Mouse (Mus musculus): ENCODE data around the gene Emp2. TPM values are rescaled to one million over a fixed set of nuclear protein-coding genes. Genes with fewer than 3 reads are reported as not detected.

The Emp2 gene
- 10 to 100 TPM in 1 of 2 experiments, 1 to 10 TPM in 1; 9.7 to 12.5 TPM for total RNA-seq (2021)
- long read RNA-seq, experiment 1, partial matches to known transcripts = 0 of 5 reads
- long read RNA-seq, experiment 1, other reads (novel, unspliced or antisense) = 1 of 5 reads
- long read RNA-seq, experiment 2, full-length matches to known transcripts = 15 of 21 reads
- long read RNA-seq, experiment 2, partial matches to known transcripts = 0 of 21 reads
- long read RNA-seq, experiment 2, other reads (novel, unspliced or antisense) = 6 of 21 reads

GRCm38 (mm10) chr16:10313646-10314088 lies at the start of gene Emp2:
Emp2 (minus strand) TSS chr16:10313968.
- peak in 1 of 2 experiments; percentile 13 for DNase-seq (ENCODE audit: low spot score in 2 of 2)

GRCm38 (mm10) chr16:10363061-10363460 lies 49.3 kb upstream of the Emp2 start:
- DNase-seq (ENCODE audit: low spot score in 2 of 2) = no peak

DNA sequence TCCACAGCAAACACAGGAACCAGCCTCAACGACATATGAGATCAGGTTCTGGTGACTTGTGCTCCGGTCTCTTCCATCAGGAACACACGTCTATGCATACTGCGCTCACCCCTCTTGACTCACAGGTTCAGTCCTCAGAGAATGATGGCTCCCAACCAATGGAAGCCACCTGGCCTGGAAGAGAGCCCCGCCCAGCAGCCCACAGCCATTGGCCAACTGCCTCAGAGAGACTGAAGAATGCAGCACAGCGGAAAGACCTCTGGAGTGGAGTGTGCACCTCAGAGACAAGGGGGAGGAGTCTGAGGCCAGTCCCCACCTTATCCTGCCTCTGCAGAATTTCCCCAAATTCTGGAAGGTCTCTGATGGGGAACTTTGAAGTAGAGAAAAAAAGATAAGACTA lies 45.5 kb upstream of the Emp2 start:
- no peak for DNase-seq (ENCODE audit: low spot score in 2 of 2)

DNA sequence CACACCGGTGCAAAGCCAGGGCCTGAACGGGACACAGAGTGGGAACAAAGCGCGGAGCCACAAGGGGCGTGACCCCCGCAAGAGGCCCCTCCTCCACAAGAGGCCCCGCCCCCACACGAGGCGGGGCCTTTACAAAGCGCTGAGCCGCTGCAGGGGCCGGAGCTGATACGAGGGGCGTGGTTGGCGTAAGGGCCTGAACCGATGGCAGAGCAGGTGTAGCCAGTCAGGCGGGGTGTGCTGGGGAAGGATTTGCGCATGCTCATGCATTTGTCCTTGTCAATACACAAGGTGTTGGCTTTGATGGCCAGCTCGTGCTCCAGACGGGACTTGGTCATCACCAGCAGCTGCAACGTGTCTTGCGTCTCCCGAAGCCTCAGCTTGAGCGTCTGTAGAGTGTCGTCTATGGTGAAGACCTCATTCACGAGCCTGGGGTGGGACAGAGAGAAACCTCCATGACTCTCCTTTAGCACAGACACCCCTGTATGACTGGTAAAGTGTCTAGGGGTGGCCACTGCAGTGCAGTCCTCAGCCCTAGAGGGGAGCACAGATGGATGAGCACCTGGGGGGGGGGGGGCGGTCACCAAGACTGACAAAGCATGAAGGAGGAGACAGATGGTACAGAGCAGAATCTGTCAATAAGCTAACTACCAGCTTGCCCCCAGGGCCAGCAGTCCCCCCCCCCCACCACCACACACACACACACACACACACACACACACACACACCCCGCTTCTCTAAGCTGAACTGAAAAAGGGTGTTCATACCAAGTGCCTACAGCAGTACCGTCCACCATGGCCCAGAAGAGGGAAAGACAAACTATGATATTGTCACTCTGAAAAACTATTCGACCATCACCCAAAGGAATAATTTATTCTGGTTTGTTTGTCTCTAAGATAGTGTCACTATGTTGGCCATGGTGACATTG lies 44.5 kb upstream of the Emp2 start:
- DNase-seq (ENCODE audit: low spot score in 2 of 2) = peak in 1 of 2 experiments; percentile 10

- DNase-seq (ENCODE audit: low spot score in 2 of 2) = no peak
These were observed 41.2 kb upstream of the Emp2 start for GRCm38 (mm10) chr16:10355004-10355403.

GRCm38 (mm10) chr16:10351050-10351636 lies 37.4 kb upstream of the Emp2 start:
- DNase-seq (ENCODE audit: low spot score in 2 of 2) = no peak

DNA sequence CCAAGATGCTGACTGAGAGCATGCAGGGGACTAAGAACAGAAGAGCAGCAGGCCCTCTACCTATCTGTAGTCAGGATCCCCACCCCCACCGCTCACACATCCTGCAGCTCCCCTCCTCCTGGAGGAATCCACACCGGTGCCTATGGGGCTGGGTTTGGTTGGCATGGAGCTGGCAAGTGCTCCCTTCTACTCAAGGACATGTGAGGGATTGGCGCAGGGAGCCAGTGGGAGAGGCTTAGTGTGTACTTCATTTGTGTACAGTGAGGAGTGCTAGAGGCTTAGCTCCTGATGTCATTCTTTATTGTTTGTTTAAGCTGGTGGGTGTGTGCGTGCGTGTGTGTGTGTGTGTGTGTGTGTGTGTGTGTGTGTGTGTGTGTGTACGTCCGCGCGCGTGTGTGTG lies 36.1 kb upstream of the Emp2 start:
- DNase-seq (ENCODE audit: low spot score in 2 of 2) = no peak

GRCm38 (mm10) chr16:10349436-10349835 lies 35.7 kb upstream of the Emp2 start:
- no peak for DNase-seq (ENCODE audit: low spot score in 2 of 2)

DNA sequence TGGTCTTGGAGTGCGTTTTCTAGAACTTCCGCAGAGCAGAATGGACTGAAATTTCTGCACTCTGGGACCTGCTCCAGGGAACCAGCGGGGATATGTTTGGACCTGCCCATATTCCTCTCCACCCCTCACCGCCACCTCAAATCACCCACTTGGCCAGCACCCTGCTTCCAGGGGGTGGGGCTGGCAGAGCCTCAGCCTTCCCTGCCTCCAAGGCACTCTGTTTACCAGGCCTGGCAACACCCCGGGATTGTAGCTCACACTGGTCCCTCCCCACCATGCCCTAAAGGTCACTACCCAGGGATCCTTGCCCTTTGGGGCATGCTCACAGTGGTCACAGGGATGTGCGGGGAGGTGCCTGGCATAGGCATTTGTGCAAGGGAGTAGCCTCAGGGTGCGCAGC lies 33.8 kb upstream of the Emp2 start:
- DNase-seq (ENCODE audit: low spot score in 2 of 2) = no peak

- DNase-seq (ENCODE audit: low spot score in 2 of 2) = no peak
These were observed 27.3 kb upstream of the Emp2 start for GRCm38 (mm10) chr16:10341110-10341509.

- no peak for DNase-seq (ENCODE audit: low spot score in 2 of 2)
These were observed 26.2 kb upstream of the Emp2 start for GRCm38 (mm10) chr16:10339930-10340329.

GRCm38 (mm10) chr16:10338601-10339000 lies 24.8 kb upstream of the Emp2 start:
- DNase-seq (ENCODE audit: low spot score in 2 of 2) = no peak

- DNase-seq (ENCODE audit: low spot score in 2 of 2) = no peak
These were observed 23.8 kb upstream of the Emp2 start for GRCm38 (mm10) chr16:10337422-10338197.

DNA sequence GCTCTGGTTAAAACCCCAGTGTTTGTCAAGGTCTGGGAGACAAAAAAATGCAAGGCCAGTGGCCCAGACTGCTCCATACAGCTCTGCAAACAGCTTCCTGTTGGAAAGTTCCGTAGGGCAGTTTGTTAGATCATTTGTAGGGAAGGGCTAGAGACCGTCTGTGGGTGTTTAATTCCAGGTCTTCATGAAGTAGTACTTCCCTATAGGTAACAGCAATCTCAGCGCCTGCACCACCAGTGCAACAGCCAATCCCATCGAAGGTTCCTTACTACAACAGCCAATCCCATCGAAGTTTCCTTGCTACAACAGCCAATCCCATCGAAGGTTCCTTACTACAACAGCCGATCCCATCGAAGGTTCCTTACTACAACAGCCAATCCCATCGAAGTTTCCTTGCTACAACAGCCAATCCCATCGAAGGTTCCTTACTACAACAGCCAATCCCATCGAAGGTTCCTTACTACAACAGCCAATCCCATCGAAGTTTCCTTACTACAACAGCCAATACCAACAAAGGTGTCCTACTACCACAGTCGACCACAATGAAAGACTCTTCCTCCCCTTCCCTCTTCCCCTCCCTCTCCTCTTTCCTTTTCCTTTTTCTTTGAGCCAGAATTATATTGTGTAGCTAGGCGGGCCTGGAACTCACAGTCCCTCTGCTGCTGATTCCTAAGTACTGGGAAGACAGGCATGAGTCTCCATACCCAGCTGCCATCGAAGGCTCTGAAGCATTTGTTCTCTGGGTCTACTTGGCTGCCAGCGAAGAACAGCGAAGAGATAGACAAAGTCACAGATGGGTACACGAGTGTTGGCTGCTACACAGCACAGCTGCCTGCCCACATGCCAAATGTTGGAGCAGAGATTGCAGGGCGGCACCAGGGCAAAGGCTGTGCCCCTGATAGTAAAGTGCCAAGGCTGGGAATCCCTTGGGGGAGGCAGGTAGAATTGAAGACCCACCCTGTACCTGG lies 23.0 kb upstream of the Emp2 start:
- no peak for DNase-seq (ENCODE audit: low spot score in 2 of 2)

GRCm38 (mm10) chr16:10335953-10336352 lies 22.2 kb upstream of the Emp2 start:
- no peak for DNase-seq (ENCODE audit: low spot score in 2 of 2)

DNA sequence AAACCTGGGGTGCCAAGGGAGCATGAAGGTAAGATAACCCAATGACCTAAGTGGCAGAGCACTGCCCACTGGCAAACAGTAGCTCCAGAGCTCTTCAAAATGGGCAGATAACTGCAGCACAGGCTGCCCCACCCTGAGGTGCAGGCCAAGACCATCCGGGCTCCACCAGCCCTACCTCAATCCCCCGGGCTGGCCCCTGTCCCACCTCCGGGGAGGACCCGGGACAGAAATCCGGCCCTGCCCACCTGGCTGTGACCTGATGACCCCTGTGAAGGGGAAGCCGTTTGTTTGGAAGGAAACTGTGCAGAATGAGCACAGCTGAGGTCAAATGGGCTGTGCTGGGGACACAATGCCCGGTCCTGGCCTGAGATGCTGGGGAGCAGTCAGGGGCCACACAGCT lies 19.0 kb upstream of the Emp2 start:
- no peak for DNase-seq (ENCODE audit: low spot score in 2 of 2)

GRCm38 (mm10) chr16:10330586-10331495 lies 17.1 kb upstream of the Emp2 start:
- DNase-seq (ENCODE audit: low spot score in 2 of 2) = no peak

- DNase-seq (ENCODE audit: low spot score in 2 of 2) = no peak
These were observed 14.0 kb upstream of the Emp2 start for GRCm38 (mm10) chr16:10327563-10328333.

Data from adrenal gland, postnatal 4 days (tissue).